Mouse (Mus musculus): Measurements from ENCODE around the gene Olfr770. TPM values are rescaled to one million over a fixed set of nuclear protein-coding genes. Genes with fewer than 3 reads are reported as not detected.
"Not testable (repeated sequence)": the region's sequence is repeated elsewhere in the genome, so short reads cannot be mapped to it uniquely, and the experiment has no call there.

Olfr770 gene
- total RNA-seq (2014; fragmentation: Nextera tagmentation) (not detected in 2 replicates), total RNA-seq (2017) (not detected in 2 replicates)

- no peak for ATAC-seq (replicated peaks; ENCODE audit: low FRiP score, low TSS enrichment, poor library complexity, severe bottlenecking)
Observed at GRCm38 (mm10) chr10:129138898-129139297, at the start of gene Olfr770. Gene Olfr770 (minus strand): TSS chr10:129138998.

GRCm38 (mm10) chr10:129187319-129187718 lies 48.5 kb upstream of the Olfr770 start, which contains the start of gene Olfr773:
Gene Olfr773 (minus strand): TSS chr10:129187419.
- not testable (repeated sequence) for ATAC-seq (replicated peaks; ENCODE audit: low FRiP score, low TSS enrichment, poor library complexity, severe bottlenecking)

GRCm38 (mm10) chr10:129177821-129178220 lies 39.0 kb upstream of the Olfr770 start, which contains the start of gene Olfr772:
Gene Olfr772 (minus strand): TSS chr10:129177921.
- not testable (repeated sequence) for ATAC-seq (replicated peaks; ENCODE audit: low FRiP score, low TSS enrichment, poor library complexity, severe bottlenecking)

GRCm38 (mm10) chr10:129164651-129165050 lies 25.9 kb upstream of the Olfr770 start, which contains the start of gene Olfr771:
Gene Olfr771 (minus strand): TSS chr10:129164751.
- ATAC-seq (replicated peaks; ENCODE audit: low FRiP score, low TSS enrichment, poor library complexity, severe bottlenecking), result no peak

- no peak for ATAC-seq (replicated peaks; ENCODE audit: low FRiP score, low TSS enrichment, poor library complexity, severe bottlenecking)
Observed at GRCm38 (mm10) chr10:129117761-129118160, 21.0 kb downstream of the Olfr770 start, which contains the start of gene Olfr769. Gene Olfr769 (minus strand): TSS chr10:129117861.

GRCm38 (mm10) chr10:129115146-129115545 lies 23.7 kb downstream of the Olfr770 start:
- ATAC-seq (replicated peaks; ENCODE audit: low FRiP score, low TSS enrichment, poor library complexity, severe bottlenecking), result peak; percentile 50; the same call in 1 of the 2 replicates

- no peak for ATAC-seq (replicated peaks; ENCODE audit: low FRiP score, low TSS enrichment, poor library complexity, severe bottlenecking)
Observed at GRCm38 (mm10) chr10:129101231-129101630, 37.6 kb downstream of the Olfr770 start.

- ATAC-seq (replicated peaks; ENCODE audit: low FRiP score, low TSS enrichment, poor library complexity, severe bottlenecking), result no peak
Observed at GRCm38 (mm10) chr10:129099275-129099674, 39.5 kb downstream of the Olfr770 start, which contains the start of gene Olfr768. Gene Olfr768 (minus strand): TSS chr10:129099375.

GRCm38 (mm10) chr10:129082810-129083209 lies 56.0 kb downstream of the Olfr770 start, which contains the start of gene Olfr767:
Gene Olfr767 (minus strand): TSS chr10:129082910.
- ATAC-seq (replicated peaks; ENCODE audit: low FRiP score, low TSS enrichment, poor library complexity, severe bottlenecking), result not testable (repeated sequence)

Other genes with a start within 250 kb of the Olfr770 start
- gene Gdf11, start 247.3 kb downstream of the Olfr770 start, total RNA-seq (2014; fragmentation: Nextera tagmentation), result 0.35 TPM in 1 of 2 replicates, not detected in the other
- gene Gdf11, start 247.3 kb downstream of the Olfr770 start, total RNA-seq (2017), result 0.69 TPM in 1 of 2 replicates, not detected in the other
- gene Cd63, start 238.0 kb downstream of the Olfr770 start, total RNA-seq (2014; fragmentation: Nextera tagmentation), result 6.8 and 19.4 TPM in 2 replicates
- gene Cd63, start 238.0 kb downstream of the Olfr770 start, total RNA-seq (2017), result 15.5 and 18.0 TPM in 2 replicates
- gene Rdh5, start 216.1 kb downstream of the Olfr770 start, total RNA-seq (2014; fragmentation: Nextera tagmentation), result 12.8 and 19.0 TPM in 2 replicates
- 1.1 and 3.0 TPM in 2 replicates for gene Rdh5, start 216.1 kb downstream of the Olfr770 start, total RNA-seq (2017)
- 45.7 and 94.6 TPM in 2 replicates for gene Bloc1s1, start 215.0 kb downstream of the Olfr770 start, total RNA-seq (2014; fragmentation: Nextera tagmentation)
- gene Bloc1s1, start 215.0 kb downstream of the Olfr770 start, total RNA-seq (2017), result 73.8 and 82.2 TPM in 2 replicates
- not detected in 2 replicates for gene Itga7, start 205.2 kb downstream of the Olfr770 start, total RNA-seq (2014; fragmentation: Nextera tagmentation)
- gene Itga7, start 205.2 kb downstream of the Olfr770 start, total RNA-seq (2017), result 0.04 and 0.19 TPM in 2 replicates
- not detected in 2 replicates for gene Mettl7b, start 178.0 kb downstream of the Olfr770 start, total RNA-seq (2014; fragmentation: Nextera tagmentation)
- gene Mettl7b, start 178.0 kb downstream of the Olfr770 start, total RNA-seq (2017), result not detected in 2 replicates
- not detected in 2 replicates for gene Olfr9, start 149.6 kb downstream of the Olfr770 start, total RNA-seq (2014; fragmentation: Nextera tagmentation)
- not detected in 2 replicates for gene Olfr9, start 149.6 kb downstream of the Olfr770 start, total RNA-seq (2017)
- gene Olfr763, start 128.2 kb downstream of the Olfr770 start, total RNA-seq (2014; fragmentation: Nextera tagmentation), result not detected in 2 replicates
- gene Olfr763, start 128.2 kb downstream of the Olfr770 start, total RNA-seq (2017), result not detected in 2 replicates
- gene Olfr764-ps1, start 99.1 kb downstream of the Olfr770 start, total RNA-seq (2014; fragmentation: Nextera tagmentation), result not detected in 2 replicates
- not detected in 2 replicates for gene Olfr764-ps1, start 99.1 kb downstream of the Olfr770 start, total RNA-seq (2017)
- not detected in 2 replicates for gene Olfr765, start 89.0 kb downstream of the Olfr770 start, total RNA-seq (2014; fragmentation: Nextera tagmentation)
- not detected in 2 replicates for gene Olfr765, start 89.0 kb downstream of the Olfr770 start, total RNA-seq (2017)
- not detected in 2 replicates for gene Olfr766-ps1, start 70.0 kb downstream of the Olfr770 start, total RNA-seq (2014; fragmentation: Nextera tagmentation)
- not detected in 2 replicates for gene Olfr766-ps1, start 70.0 kb downstream of the Olfr770 start, total RNA-seq (2017)
- gene Olfr767, start 56.1 kb downstream of the Olfr770 start, total RNA-seq (2014; fragmentation: Nextera tagmentation), result not detected in 2 replicates
- gene Olfr767, start 56.1 kb downstream of the Olfr770 start, total RNA-seq (2017), result not detected in 2 replicates
- gene Olfr768, start 39.6 kb downstream of the Olfr770 start, total RNA-seq (2014; fragmentation: Nextera tagmentation), result not detected in 2 replicates
- not detected in 2 replicates for gene Olfr768, start 39.6 kb downstream of the Olfr770 start, total RNA-seq (2017)
- not detected in 2 replicates for gene Olfr769, start 21.1 kb downstream of the Olfr770 start, total RNA-seq (2014; fragmentation: Nextera tagmentation)
- not detected in 2 replicates for gene Olfr769, start 21.1 kb downstream of the Olfr770 start, total RNA-seq (2017)
- gene Olfr771, start 25.8 kb upstream of the Olfr770 start, total RNA-seq (2014; fragmentation: Nextera tagmentation), result not detected in 2 replicates
- not detected in 2 replicates for gene Olfr771, start 25.8 kb upstream of the Olfr770 start, total RNA-seq (2017)
- gene Olfr772, start 38.9 kb upstream of the Olfr770 start, total RNA-seq (2014; fragmentation: Nextera tagmentation), result not detected in 2 replicates
- not detected in 2 replicates for gene Olfr772, start 38.9 kb upstream of the Olfr770 start, total RNA-seq (2017)
- not detected in 2 replicates for gene Olfr773, start 48.4 kb upstream of the Olfr770 start, total RNA-seq (2014; fragmentation: Nextera tagmentation)
- gene Olfr773, start 48.4 kb upstream of the Olfr770 start, total RNA-seq (2017), result not detected in 2 replicates
- gene Olfr774, start 97.2 kb upstream of the Olfr770 start, total RNA-seq (2014; fragmentation: Nextera tagmentation), result not detected in 2 replicates
- gene Olfr774, start 97.2 kb upstream of the Olfr770 start, total RNA-seq (2017), result not detected in 2 replicates
- gene Olfr775, start 109.4 kb upstream of the Olfr770 start, total RNA-seq (2014; fragmentation: Nextera tagmentation), result not detected in 2 replicates
- not detected in 2 replicates for gene Olfr775, start 109.4 kb upstream of the Olfr770 start, total RNA-seq (2017)
- not detected in 2 replicates for gene Olfr776, start 120.1 kb upstream of the Olfr770 start, total RNA-seq (2014; fragmentation: Nextera tagmentation)
- gene Olfr776, start 120.1 kb upstream of the Olfr770 start, total RNA-seq (2017), result not detected in 2 replicates
- not detected in 2 replicates for gene Olfr777, start 132.5 kb upstream of the Olfr770 start, total RNA-seq (2014; fragmentation: Nextera tagmentation)
- gene Olfr777, start 132.5 kb upstream of the Olfr770 start, total RNA-seq (2017), result not detected in 2 replicates
- not detected in 2 replicates for gene Olfr780, start 179.1 kb upstream of the Olfr770 start, total RNA-seq (2014; fragmentation: Nextera tagmentation)
- not detected in 2 replicates for gene Olfr780, start 179.1 kb upstream of the Olfr770 start, total RNA-seq (2017)
- gene Olfr781, start 189.9 kb upstream of the Olfr770 start, total RNA-seq (2014; fragmentation: Nextera tagmentation), result not detected in 2 replicates
- gene Olfr781, start 189.9 kb upstream of the Olfr770 start, total RNA-seq (2017), result not detected in 2 replicates
- gene Olfr782, start 209.9 kb upstream of the Olfr770 start, total RNA-seq (2014; fragmentation: Nextera tagmentation), result not detected in 2 replicates
- gene Olfr782, start 209.9 kb upstream of the Olfr770 start, total RNA-seq (2017), result not detected in 2 replicates
- gene Olfr784, start 245.1 kb upstream of the Olfr770 start, total RNA-seq (2014; fragmentation: Nextera tagmentation), result 0.66 TPM in 1 of 2 replicates, not detected in the other
- not detected in 2 replicates for gene Olfr784, start 245.1 kb upstream of the Olfr770 start, total RNA-seq (2017)